Mouse (Mus musculus) neural tube, embryonic 14.5 days (tissue): ENCODE measurements around the gene Cep97. TPM values are rescaled to one million over a fixed set of nuclear protein-coding genes. Genes with fewer than 3 reads are reported as not detected.

Experiments
- ATAC-seq: fragments of 200-750 bp; cut with Nextera tagmentation; 2 replicates; pipeline ENCODE4 v1.8.0; 2017; ENCODE audit warnings: low read depth, mild to moderate bottlenecking, moderate TSS enrichment, moderate library complexity
- H3K27ac ChIP-seq: fragments of 300-500 bp; sonication (generic); 2 replicates; pipeline ENCODE4 v1.5.1; 2014; ENCODE audit warnings: low read depth, mild to moderate bottlenecking, control low read depth, low read length, moderate library complexity, mixed read lengths
- H3K27me3 ChIP-seq: fragments of 300-500 bp; sonication (generic); 2 replicates; pipeline ENCODE4 v1.6.1; 2014; ENCODE audit warnings: low read length; ENCODE audit not compliant: control insufficient read depth, insufficient read depth
- H3K36me3 ChIP-seq: fragments of 300-500 bp; sonication (generic); 2 replicates; pipeline ENCODE4 v1.6.1; 2014; ENCODE audit warnings: low read length, mixed read lengths; ENCODE audit not compliant: control insufficient read depth, insufficient read depth
- H3K4me1 ChIP-seq: fragments of 300-500 bp; sonication (generic); 2 replicates; pipeline ENCODE4 v1.6.1; 2014; ENCODE audit warnings: low read length; ENCODE audit not compliant: control insufficient read depth, insufficient read depth
- H3K4me2 ChIP-seq: fragments of 300-500 bp; sonication (generic); 2 replicates; pipeline ENCODE4 v1.6.1; 2014; ENCODE audit warnings: mild to moderate bottlenecking, low read depth, low read length, control low read depth
- H3K4me3 ChIP-seq: fragments of 300-500 bp; sonication (generic); 2 replicates; pipeline ENCODE4 v1.5.1; 2014; ENCODE audit warnings: low read depth, low read length, control low read depth, mixed read lengths
- H3K9ac ChIP-seq: fragments of 300-500 bp; sonication (generic); replicated peaks from 2 replicates; pipeline ENCODE4 v1.6.1; 2014; ENCODE audit warnings: low read depth, mild to moderate bottlenecking, control low read depth, low read length, mixed read lengths
- H3K9me3 ChIP-seq: fragments of 300-500 bp; sonication (generic); 2 replicates; pipeline ENCODE4 v1.6.1; 2016; ENCODE audit warnings: low read length; ENCODE audit not compliant: control insufficient read depth
- WGBS: fragments of 180-500 bp; shearing (Covaris S2); extraction: QIAGEN DNeasy Blood & Tissue Kit; methylation state at CpG from one replicate; pipeline ENCODE4 v1.1.7; 2014; 5-methylcytosine and 5-hydroxymethylcytosine counted together
- polyA plus RNA-seq: library from polyadenylated mRNA; unstranded; fragments of >200 nt; fragmentation: Nextera tagmentation; extraction: Ambion mirVana; gene quantifications from 2 replicates; pipeline ENCODE4 v1.2.1, GENCODE M21; 2014

The Cep97 gene
- polyA plus RNA-seq, 1 experiment from 2014 or later = 18.9 TPM

DNA sequence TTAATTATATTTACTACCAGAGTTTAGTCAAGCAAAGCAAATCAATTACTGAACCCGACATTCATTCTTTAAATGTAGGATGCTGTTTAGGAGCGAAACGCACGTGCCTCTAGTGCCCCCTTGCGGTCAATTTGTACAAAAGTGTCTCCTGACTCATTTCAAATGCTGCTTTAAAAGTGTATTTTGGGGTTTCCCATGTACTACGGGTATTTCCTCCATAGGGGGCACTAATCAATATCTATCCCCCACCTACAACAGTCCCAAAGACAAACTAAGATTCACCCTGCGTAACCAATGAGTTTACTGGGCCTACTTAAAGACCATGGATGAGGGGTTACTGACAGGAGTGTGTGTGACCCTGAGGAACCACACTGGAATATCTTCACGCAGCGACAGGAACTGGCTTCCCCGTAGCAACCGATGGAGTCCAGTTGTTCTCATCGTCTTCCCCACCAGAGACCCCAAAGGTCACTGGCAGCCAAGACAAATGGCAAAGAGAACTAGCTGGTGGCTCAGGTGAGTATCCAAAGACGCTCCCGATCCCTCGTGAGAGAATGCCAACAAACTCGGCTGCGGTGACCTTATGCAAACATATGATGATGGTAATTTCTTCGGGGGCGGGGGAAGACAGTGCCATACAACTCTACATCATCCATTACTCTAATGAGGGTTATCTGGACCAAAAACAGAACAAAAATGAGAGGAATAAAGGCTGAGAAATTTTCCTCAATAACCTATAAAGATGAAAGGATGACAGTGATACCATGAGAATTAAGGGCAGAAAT is 81.5 kb downstream of the Cep97 start:
- Histone ChIP-seq H3K27ac (no peak overlapping the region), H3K9me3 (no peaks in the 10 kb centered on the region), H3K4me1 (no peaks in the 10 kb centered on the region), H3K4me3 (no peak overlapping the region), H3K36me3 (no peaks in the 10 kb centered on the region), H3K4me2 (no peak overlapping the region), H3K27me3 (no peaks in the 10 kb centered on the region), H3K9ac (no peak overlapping the region)
- 53% methylated on average over 19 of the region's 19 CpGs for WGBS
- ATAC-seq = peak; percentile 85

DNA sequence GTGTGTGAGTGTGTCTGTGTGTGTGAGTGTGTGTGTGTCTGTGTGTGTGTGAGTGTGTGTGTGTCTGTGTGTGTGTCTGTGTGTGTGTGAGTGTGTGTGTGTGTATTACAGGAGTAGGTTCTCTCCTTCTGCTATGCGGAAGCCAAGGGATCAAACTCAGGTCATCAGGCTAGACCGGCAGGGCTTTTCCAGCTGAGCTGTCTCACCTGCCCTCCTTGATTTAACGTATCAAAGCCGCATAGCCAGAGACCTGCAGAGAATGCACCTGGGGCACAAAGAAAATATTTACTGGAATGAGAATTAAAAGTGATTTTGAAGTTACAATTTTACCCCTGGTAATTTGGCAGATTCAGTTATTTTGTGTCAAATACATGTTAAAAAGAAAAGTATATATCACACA is 82.1 kb downstream of the Cep97 start:
- Histone ChIP-seq H3K4me2 (no peak overlapping the region), H3K27ac (no peak overlapping the region), H3K9ac (no peak overlapping the region), H3K36me3 (no peaks in the 10 kb centered on the region), H3K9me3 (no peaks in the 10 kb centered on the region), H3K27me3 (no peaks in the 10 kb centered on the region), H3K4me1 (no peaks in the 10 kb centered on the region), H3K4me3 (no peak overlapping the region)
- peak; percentile 61; the same call in 1 of the 2 replicates for ATAC-seq
- WGBS = 22% methylated on average over 4 of the region's 4 CpGs

DNA sequence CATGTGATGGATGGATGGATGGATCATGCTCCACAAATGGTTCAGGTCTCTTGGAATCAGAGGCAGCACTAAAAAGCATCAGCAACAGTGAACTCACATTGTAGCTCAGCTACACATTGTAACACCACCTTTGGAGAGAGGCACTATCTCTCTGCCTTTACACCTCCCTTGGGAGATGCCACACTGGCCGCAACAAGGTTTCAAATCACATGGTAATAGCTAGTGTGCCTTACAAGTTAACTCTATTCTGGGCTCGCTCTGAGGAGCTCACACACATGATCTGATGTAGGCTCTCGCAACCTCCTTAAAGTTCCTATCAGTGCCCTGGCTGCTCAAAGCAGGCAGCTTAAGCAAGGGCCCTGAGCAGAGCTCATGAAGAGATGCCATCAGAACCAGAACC is 84.2 kb downstream of the Cep97 start:
- Histone ChIP-seq H3K4me3 (no peak overlapping the region), H3K36me3 (no peaks in the 10 kb centered on the region), H3K4me1 (no peaks in the 10 kb centered on the region), H3K9me3 (no peaks in the 10 kb centered on the region), H3K9ac (no peak overlapping the region), H3K27ac (no peak overlapping the region), H3K27me3 (no peaks in the 10 kb centered on the region), H3K4me2 (no peak overlapping the region)
- WGBS = 77% methylated on average over 3 of the region's 3 CpGs
- no peak; the same call in 1 of the 2 replicates for ATAC-seq

Other genes starting within 250 kb of the Cep97 start
- gene Nfkbiz, start 96.0 kb downstream of the Cep97 start, polyA plus RNA-seq = 1.8 and 2.2 TPM in 2 replicates
- gene Nxpe3, start 39.6 kb downstream of the Cep97 start, polyA plus RNA-seq = 1.3 TPM in 2 replicates
- 529 and 563 TPM in 2 replicates for gene Rpl24, start 31.4 kb upstream of the Cep97 start, polyA plus RNA-seq
- gene Zbtb11, start 39.0 kb upstream of the Cep97 start, polyA plus RNA-seq = 26.5 and 30.6 TPM in 2 replicates
- gene Pcnp, start 94.9 kb upstream of the Cep97 start, polyA plus RNA-seq = 197 and 228 TPM in 2 replicates
- 21.5 and 23.8 TPM in 2 replicates for gene Trmt10c, start 103.0 kb upstream of the Cep97 start, polyA plus RNA-seq
- 62.4 and 73.6 TPM in 2 replicates for gene Senp7, start 113.5 kb upstream of the Cep97 start, polyA plus RNA-seq